Mouse (Mus musculus): Measurements from ENCODE around the gene Tmc8.

The Tmc8 gene

GRCm38 (mm10) chr11:117772352-117772751 is 9.5 kb upstream of the Tmc8 start:
- 95% methylated on average over 7 of the region's 7 CpGs for WGBS

- 88% methylated on average over 10 of the region's 10 CpGs for WGBS
These were observed 7.0 kb upstream of the Tmc8 start for GRCm38 (mm10) chr11:117774925-117775324.

GRCm38 (mm10) chr11:117775540-117775939 is 6.3 kb upstream of the Tmc8 start:
- WGBS = 85% methylated on average over 13 of the region's 13 CpGs

GRCm38 (mm10) chr11:117776085-117776792 is 5.6 kb upstream of the Tmc8 start:
- 94% methylated on average over 14 of the region's 14 CpGs for WGBS

- 92% methylated on average over 5 of the region's 5 CpGs for WGBS
These were observed 4.8 kb upstream of the Tmc8 start for GRCm38 (mm10) chr11:117777111-117777510.

- WGBS = 91% methylated on average over 11 of the region's 11 CpGs
These were observed 3.8 kb upstream of the Tmc8 start for GRCm38 (mm10) chr11:117778031-117778430.

- WGBS = 73% methylated on average over 12 of the region's 12 CpGs
These were observed 2.9 kb upstream of the Tmc8 start for GRCm38 (mm10) chr11:117778851-117779433.

GRCm38 (mm10) chr11:117779434-117780198 is 2.3 kb upstream of the Tmc8 start:
- WGBS = 24% methylated on average over 38 of the region's 38 CpGs

- 5% methylated on average over 17 of the region's 17 CpGs for WGBS
These were observed 1.7 kb upstream of the Tmc8 start for GRCm38 (mm10) chr11:117780199-117780515.

- 9% methylated on average over 19 of the region's 19 CpGs for WGBS
These were observed 1.2 kb upstream of the Tmc8 start for GRCm38 (mm10) chr11:117780582-117781111.

GRCm38 (mm10) chr11:117781199-117781821 is 566 bp upstream of the Tmc8 start:
- WGBS = 35% methylated on average over 18 of the region's 18 CpGs

- 77% methylated on average over 9 of the region's 9 CpGs for WGBS
These were observed 794 bp downstream of the Tmc8 start for GRCm38 (mm10) chr11:117782705-117783034.

- WGBS = 12% methylated on average over 30 of the region's 31 CpGs
These were observed 1.2 kb downstream of the Tmc8 start for GRCm38 (mm10) chr11:117783089-117783488.

- 67% methylated on average over 10 of the region's 10 CpGs for WGBS
These were observed 1.9 kb downstream of the Tmc8 start for GRCm38 (mm10) chr11:117783683-117784309.

- WGBS = 25% methylated on average over 10 of the region's 10 CpGs
These were observed 4.4 kb downstream of the Tmc8 start for GRCm38 (mm10) chr11:117786294-117786693.

- 92% methylated on average over 7 of the region's 7 CpGs for WGBS
These were observed 6.6 kb downstream of the Tmc8 start for GRCm38 (mm10) chr11:117788481-117788880.

GRCm38 (mm10) chr11:117790286-117790685 is 8.4 kb downstream of the Tmc8 start:
- WGBS = 15% methylated on average over 14 of the region's 14 CpGs

- 61% methylated on average over 23 of the region's 23 CpGs for WGBS
These were observed 9.0 kb downstream of the Tmc8 start for GRCm38 (mm10) chr11:117790703-117791440.

GRCm38 (mm10) chr11:117791441-117791761 is 9.5 kb downstream of the Tmc8 start:
- WGBS = 90% methylated on average over 9 of the region's 9 CpGs

- 36% methylated on average over 22 of the region's 22 CpGs for WGBS
These were observed 10.5 kb downstream of the Tmc8 start for GRCm38 (mm10) chr11:117792281-117792888.

- WGBS = 76% methylated on average over 4 of the region's 4 CpGs
These were observed 12.2 kb downstream of the Tmc8 start for GRCm38 (mm10) chr11:117794035-117794551.
